Mouse (Mus musculus): Measurements from ENCODE around the gene Psmb10. TPM values are rescaled to one million over a fixed set of nuclear protein-coding genes. Genes with fewer than 3 reads are reported as not detected.

Psmb10 gene
- polyA plus RNA-seq, 1 experiment: 11.3 TPM

DNA sequence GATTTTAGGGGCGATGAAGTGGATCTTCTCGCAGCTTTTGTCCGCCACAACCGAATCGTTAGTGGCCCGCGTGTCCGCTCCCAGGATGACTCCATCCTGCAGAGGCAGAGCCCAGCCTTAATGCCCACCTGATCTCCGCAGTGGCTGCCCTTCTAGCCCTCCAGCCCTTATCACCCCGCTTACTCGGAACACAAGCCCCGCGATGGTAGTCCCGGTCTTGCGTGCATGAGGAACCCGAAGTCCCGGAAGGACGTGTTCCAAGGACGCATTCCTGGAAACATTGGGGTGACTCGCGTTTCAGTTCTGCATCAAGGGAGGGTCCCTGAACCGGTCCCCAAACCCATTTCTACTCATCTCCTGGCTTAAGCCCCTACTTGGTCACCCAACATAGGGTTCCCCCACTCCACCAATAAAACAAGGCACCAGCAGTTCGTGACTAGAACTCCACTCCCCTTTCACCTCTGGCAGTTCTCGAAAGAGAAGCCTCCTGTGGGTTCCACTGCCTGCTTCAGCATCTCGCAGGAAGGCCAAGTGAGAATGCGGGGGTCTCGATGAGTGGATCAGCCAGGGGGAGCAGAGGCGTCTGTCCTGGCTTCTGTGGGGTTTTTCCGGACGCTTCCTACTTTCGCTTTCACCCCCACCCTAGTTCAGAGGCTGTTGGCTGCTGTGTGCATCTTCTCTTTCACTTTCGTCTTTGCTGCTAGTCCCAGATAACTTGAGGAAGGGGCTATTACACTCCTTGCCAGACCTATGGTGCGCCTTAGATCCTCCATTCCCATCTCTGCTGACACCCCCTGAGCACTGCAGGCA is 543 bp downstream of the Psmb10 start:
- Histone ChIP-seq H3K4me3 (ENCODE audit: control insufficient read depth, low read depth, low read length) (peak overlapping the region; percentile 95), H3K27ac (ENCODE audit: control insufficient read depth, insufficient read depth, low read depth, low read length) (peak overlapping the region; percentile 86), H3K4me1 (ENCODE audit: control insufficient read depth, insufficient read depth, low read length) (peaks cover 13% of the 10 kb centered on the region), H3K36me3 (ENCODE audit: control insufficient read depth, insufficient read depth, low read length) (no peaks in the 10 kb centered on the region), H3K27me3 (ENCODE audit: control insufficient read depth, insufficient read depth, low read length) (no peaks in the 10 kb centered on the region)
- TF ChIP-seq POLR2A (IDR thresholded peaks at IDR 0.05; ENCODE audit: control insufficient read depth, low read depth, low read length) (no peak), CTCF (IDR thresholded peaks at IDR 0.05; ENCODE audit: control insufficient read depth, insufficient read depth, insufficient replicate concordance, low read depth, low read length) (no peak)

- Histone ChIP-seq H3K4me1 (ENCODE audit: control insufficient read depth, insufficient read depth, low read length) (peaks cover 13% of the 10 kb centered on the region), H3K27me3 (ENCODE audit: control insufficient read depth, insufficient read depth, low read length) (no peaks in the 10 kb centered on the region), H3K36me3 (ENCODE audit: control insufficient read depth, insufficient read depth, low read length) (no peaks in the 10 kb centered on the region), H3K4me3 (ENCODE audit: control insufficient read depth, low read depth, low read length) (peak overlapping the region; percentile 95), H3K27ac (ENCODE audit: control insufficient read depth, insufficient read depth, low read depth, low read length) (peak overlapping the region; percentile 86)
- peak; percentile 67 for TF ChIP-seq POLR2A (IDR thresholded peaks at IDR 0.05; ENCODE audit: control insufficient read depth, low read depth, low read length)
- TF ChIP-seq CTCF (IDR thresholded peaks at IDR 0.05; ENCODE audit: control insufficient read depth, insufficient read depth, insufficient replicate concordance, low read depth, low read length): no peak
These were observed 1.3 kb downstream of the Psmb10 start for GRCm38 (mm10) chr8:105936866-105937475.

GRCm38 (mm10) chr8:105935863-105936603 is 2.2 kb downstream of the Psmb10 start:
- no peak overlapping the region for H3K4me3 ChIP-seq (ENCODE audit: control insufficient read depth, low read depth, low read length)
- H3K27ac ChIP-seq (ENCODE audit: control insufficient read depth, insufficient read depth, low read depth, low read length): no peak overlapping the region
- H3K4me1 ChIP-seq (ENCODE audit: control insufficient read depth, insufficient read depth, low read length): peaks cover 13% of the 10 kb centered on the region
- H3K27me3 ChIP-seq (ENCODE audit: control insufficient read depth, insufficient read depth, low read length): no peaks in the 10 kb centered on the region
- TF ChIP-seq POLR2A (IDR thresholded peaks at IDR 0.05; ENCODE audit: control insufficient read depth, low read depth, low read length): no peak
- TF ChIP-seq CTCF (IDR thresholded peaks at IDR 0.05; ENCODE audit: control insufficient read depth, insufficient read depth, insufficient replicate concordance, low read depth, low read length): no peak
- H3K36me3 ChIP-seq (ENCODE audit: control insufficient read depth, insufficient read depth, low read length): no peaks in the 10 kb centered on the region

DNA sequence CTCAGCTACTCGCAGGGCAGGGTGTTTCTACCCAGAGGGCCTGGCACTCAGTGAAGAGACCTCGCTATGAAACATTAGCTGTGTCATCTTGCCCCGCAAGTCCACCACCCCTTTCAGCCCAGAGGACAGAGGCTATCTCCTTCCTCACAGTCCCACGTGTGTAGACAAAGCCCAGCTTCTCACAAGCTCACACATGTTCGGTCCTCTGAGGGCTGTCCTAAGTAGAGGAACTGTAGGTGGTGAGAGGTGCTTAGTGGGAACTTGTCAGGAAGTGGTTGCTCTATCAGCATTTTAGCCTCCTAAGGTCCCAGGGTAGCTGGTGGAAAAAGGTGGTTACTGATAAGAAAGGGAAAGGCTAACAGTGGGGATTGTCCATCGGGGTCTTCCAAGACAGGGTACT is 3.1 kb downstream of the Psmb10 start:
- Histone ChIP-seq H3K27ac (ENCODE audit: control insufficient read depth, insufficient read depth, low read depth, low read length) (no peak overlapping the region), H3K4me3 (ENCODE audit: control insufficient read depth, low read depth, low read length) (no peak overlapping the region), H3K27me3 (ENCODE audit: control insufficient read depth, insufficient read depth, low read length) (no peaks in the 10 kb centered on the region), H3K4me1 (ENCODE audit: control insufficient read depth, insufficient read depth, low read length) (peaks cover 13% of the 10 kb centered on the region), H3K36me3 (ENCODE audit: control insufficient read depth, insufficient read depth, low read length) (no peaks in the 10 kb centered on the region)
- TF ChIP-seq CTCF (IDR thresholded peaks at IDR 0.05; ENCODE audit: control insufficient read depth, insufficient read depth, insufficient replicate concordance, low read depth, low read length) (no peak), POLR2A (IDR thresholded peaks at IDR 0.05; ENCODE audit: control insufficient read depth, low read depth, low read length) (no peak)

DNA sequence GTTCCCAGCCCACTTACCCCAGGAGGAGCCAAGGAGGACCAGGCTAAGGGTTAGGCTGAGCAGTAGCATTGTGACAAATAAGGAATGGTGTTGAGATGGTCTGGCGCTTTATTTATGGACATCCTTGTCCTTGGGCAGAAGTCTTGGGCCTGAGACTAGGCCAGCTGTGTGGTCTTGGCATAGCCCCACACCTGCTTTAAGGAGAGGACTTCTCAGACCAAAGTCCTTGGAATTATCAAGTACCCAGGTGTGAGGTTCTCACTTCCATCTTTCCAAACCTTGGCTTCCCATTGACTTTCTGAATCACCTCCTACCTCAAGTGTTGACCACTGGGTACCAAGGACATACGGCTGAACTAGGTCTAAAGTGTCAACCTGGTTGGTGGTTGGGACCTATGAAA is 4.5 kb downstream of the Psmb10 start, which contains the start of gene Ctrl:
Gene Ctrl (minus strand): TSS at position 101 of the 400 bp plus-strand sequence.
- Histone ChIP-seq H3K4me3 (ENCODE audit: control insufficient read depth, low read depth, low read length) (no peak within 1 kb of the TSS), H3K36me3 (ENCODE audit: control insufficient read depth, insufficient read depth, low read length) (no peaks in the 10 kb centered on the region), H3K4me1 (ENCODE audit: control insufficient read depth, insufficient read depth, low read length) (peaks cover 13% of the 10 kb centered on the region), H3K27ac (ENCODE audit: control insufficient read depth, insufficient read depth, low read depth, low read length) (no peak within 1 kb of the TSS), H3K27me3 (ENCODE audit: control insufficient read depth, insufficient read depth, low read length) (no peaks in the 10 kb centered on the region)
- no peak for TF ChIP-seq CTCF (IDR thresholded peaks at IDR 0.05; ENCODE audit: control insufficient read depth, insufficient read depth, insufficient replicate concordance, low read depth, low read length)
- TF ChIP-seq POLR2A (IDR thresholded peaks at IDR 0.05; ENCODE audit: control insufficient read depth, low read depth, low read length): no peak

GRCm38 (mm10) chr8:105932525-105932924 is 5.7 kb downstream of the Psmb10 start:
- peaks cover 10% of the 10 kb centered on the region for H3K4me1 ChIP-seq (ENCODE audit: control insufficient read depth, insufficient read depth, low read length)
- no peaks in the 10 kb centered on the region for H3K36me3 ChIP-seq (ENCODE audit: control insufficient read depth, insufficient read depth, low read length)
- no peaks in the 10 kb centered on the region for H3K27me3 ChIP-seq (ENCODE audit: control insufficient read depth, insufficient read depth, low read length)
- no peak overlapping the region for H3K27ac ChIP-seq (ENCODE audit: control insufficient read depth, insufficient read depth, low read depth, low read length)
- H3K4me3 ChIP-seq (ENCODE audit: control insufficient read depth, low read depth, low read length): no peak overlapping the region
- TF ChIP-seq POLR2A (IDR thresholded peaks at IDR 0.05; ENCODE audit: control insufficient read depth, low read depth, low read length) (no peak), CTCF (IDR thresholded peaks at IDR 0.05; ENCODE audit: control insufficient read depth, insufficient read depth, insufficient replicate concordance, low read depth, low read length) (no peak)

DNA sequence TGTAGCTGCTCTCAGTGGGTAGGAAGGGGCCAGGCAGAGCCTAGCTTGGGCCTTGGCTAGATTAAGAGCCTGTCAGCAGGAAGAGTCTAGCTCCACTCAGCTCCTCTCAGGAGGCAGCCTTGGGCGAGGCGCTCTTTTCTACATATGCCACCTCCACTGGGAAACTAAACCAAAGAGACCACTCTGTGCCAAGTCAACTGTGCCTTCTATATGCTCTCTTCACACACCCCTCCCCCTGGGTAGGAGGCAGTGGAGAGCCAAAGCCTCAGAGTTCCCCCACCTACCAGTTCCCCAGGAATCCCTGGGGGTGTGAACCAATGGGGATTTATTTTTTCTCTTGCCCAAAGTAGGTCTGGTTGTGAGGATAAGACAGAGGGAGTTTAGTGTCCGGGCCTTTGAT is 7.0 kb downstream of the Psmb10 start:
- TF ChIP-seq CTCF (IDR thresholded peaks at IDR 0.05; ENCODE audit: control insufficient read depth, insufficient read depth, insufficient replicate concordance, low read depth, low read length): no peak
- H3K4me1 ChIP-seq (ENCODE audit: control insufficient read depth, insufficient read depth, low read length): no peaks in the 10 kb centered on the region
- H3K27me3 ChIP-seq (ENCODE audit: control insufficient read depth, insufficient read depth, low read length): no peaks in the 10 kb centered on the region
- H3K4me3 ChIP-seq (ENCODE audit: control insufficient read depth, low read depth, low read length): no peak overlapping the region
- H3K36me3 ChIP-seq (ENCODE audit: control insufficient read depth, insufficient read depth, low read length): no peaks in the 10 kb centered on the region
- no peak overlapping the region for H3K27ac ChIP-seq (ENCODE audit: control insufficient read depth, insufficient read depth, low read depth, low read length)

All from testis, adult 2 months (tissue).